Mouse (Mus musculus): ENCODE results near the gene Sema4b. TPM values are rescaled to one million over a fixed set of nuclear protein-coding genes. Genes with fewer than 3 reads are reported as not detected.

Gene Sema4b
- polyA plus RNA-seq (2015; fragmentation: Nextera tagmentation; extraction: Ambion mirVana), result 3.1 and 4.7 TPM in 2 replicates

GRCm38 (mm10) chr7:80186531-80187296, at the start of gene Sema4b:
Sema4b (plus strand) TSS chr7:80186841.

GRCm38 (mm10) chr7:80232489-80233029, 45.9 kb downstream of the Sema4b start, which contains the start of the genes Cib1 and Gdpgp1:
Cib1 (minus strand) TSS chr7:80232813.
Gdpgp1 (plus strand) TSS chr7:80232865.

GRCm38 (mm10) chr7:80246148-80246721, 59.6 kb downstream of the Sema4b start, which contains the start of gene Ttll13:
Ttll13 (plus strand) TSS chr7:80246376.

GRCm38 (mm10) chr7:80260625-80261371, 74.2 kb downstream of the Sema4b start, which contains the start of gene Ngrn:
Ngrn (plus strand) TSS chr7:80261215.

GRCm38 (mm10) chr7:80268897-80269750, 82.5 kb downstream of the Sema4b start, which contains the start of gene Vps33b:
Vps33b (plus strand) TSS chr7:80269649.

Other genes starting within 250 kb of the Sema4b start
- 4.6 and 6.2 TPM in 2 replicates for gene Zfp710, start 162.0 kb upstream of the Sema4b start, polyA plus RNA-seq (2015; fragmentation: Nextera tagmentation; extraction: Ambion mirVana)
- 691 and 763 TPM in 2 replicates for gene Idh2, start 71.4 kb upstream of the Sema4b start, polyA plus RNA-seq (2015; fragmentation: Nextera tagmentation; extraction: Ambion mirVana)
- gene Cib1, start 46.0 kb downstream of the Sema4b start, polyA plus RNA-seq (2015; fragmentation: Nextera tagmentation; extraction: Ambion mirVana), result 23.7 and 30.6 TPM in 2 replicates
- gene Gdpgp1, start 46.0 kb downstream of the Sema4b start, polyA plus RNA-seq (2015; fragmentation: Nextera tagmentation; extraction: Ambion mirVana), result 1.6 and 2.0 TPM in 2 replicates
- gene Ttll13, start 59.5 kb downstream of the Sema4b start, polyA plus RNA-seq (2015; fragmentation: Nextera tagmentation; extraction: Ambion mirVana), result 0.69 and 0.96 TPM in 2 replicates
- 36.0 and 36.6 TPM in 2 replicates for gene Ngrn, start 74.4 kb downstream of the Sema4b start, polyA plus RNA-seq (2015; fragmentation: Nextera tagmentation; extraction: Ambion mirVana)
- gene Vps33b, start 82.8 kb downstream of the Sema4b start, polyA plus RNA-seq (2015; fragmentation: Nextera tagmentation; extraction: Ambion mirVana), result 3.1 and 3.9 TPM in 2 replicates
- gene Prc1, start 107.6 kb downstream of the Sema4b start, polyA plus RNA-seq (2015; fragmentation: Nextera tagmentation; extraction: Ambion mirVana), result 27.3 and 29.1 TPM in 2 replicates
- 3.5 and 4.3 TPM in 2 replicates for gene Rccd1, start 137.6 kb downstream of the Sema4b start, polyA plus RNA-seq (2015; fragmentation: Nextera tagmentation; extraction: Ambion mirVana)
- gene Unc45a, start 154.2 kb downstream of the Sema4b start, polyA plus RNA-seq (2015; fragmentation: Nextera tagmentation; extraction: Ambion mirVana), result 13.4 and 14.3 TPM in 2 replicates
- 13.9 and 14.1 TPM in 2 replicates for gene Hddc3, start 156.3 kb downstream of the Sema4b start, polyA plus RNA-seq (2015; fragmentation: Nextera tagmentation; extraction: Ambion mirVana)
- 11.9 and 15.5 TPM in 2 replicates for gene Man2a2, start 184.5 kb downstream of the Sema4b start, polyA plus RNA-seq (2015; fragmentation: Nextera tagmentation; extraction: Ambion mirVana)
- 10.1 and 10.8 TPM in 2 replicates for gene Fes, start 201.1 kb downstream of the Sema4b start, polyA plus RNA-seq (2015; fragmentation: Nextera tagmentation; extraction: Ambion mirVana)
- gene Furin, start 218.6 kb downstream of the Sema4b start, polyA plus RNA-seq (2015; fragmentation: Nextera tagmentation; extraction: Ambion mirVana), result 12.1 and 13.6 TPM in 2 replicates